ENCODE assay signal across 8 mouse cellular contexts in the genomic region with DNA sequence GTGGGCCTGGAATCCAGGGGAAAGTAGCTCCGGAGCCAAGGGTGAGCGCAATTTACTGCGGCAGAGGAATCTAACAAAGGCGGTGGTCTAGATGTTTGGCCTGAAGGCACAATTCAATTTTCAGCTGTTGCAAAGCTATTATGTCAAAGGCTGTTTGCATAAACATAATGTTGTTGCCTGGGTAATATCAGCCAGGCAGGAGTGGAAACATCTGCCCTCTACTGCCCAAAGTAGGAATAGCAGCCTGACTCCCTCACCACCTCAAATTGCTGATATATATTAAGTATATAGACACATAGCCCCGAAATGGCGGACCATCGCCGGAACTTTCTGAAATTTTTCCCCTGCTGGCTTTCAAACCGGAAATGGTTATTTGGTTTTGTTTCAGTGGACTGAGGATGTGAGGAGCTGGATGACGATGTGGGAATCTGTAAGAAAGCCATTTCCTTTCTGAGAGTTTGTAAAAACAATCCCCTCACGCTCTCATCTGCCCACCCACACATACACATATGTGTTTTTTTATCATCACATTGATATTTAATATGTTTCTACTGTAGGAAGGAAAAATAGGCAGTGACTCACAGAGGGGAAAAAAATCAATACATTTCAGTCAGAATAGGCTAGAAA.
DNase-seq lines count a peak whose midpoint lies in the region; ATAC-seq lines count a peak whose summit lies in the region.

No protein-coding gene starts in this region.

- peak; percentile 50 for DNase-seq in T-cell, adult 2 months (ENCODE audit: low spot score)
- peak; percentile 82 to 85 for DNase-seq in cerebellum, postnatal 10 days
- peak; percentile 68 to 85 for DNase-seq in frontal cortex, postnatal 36 days (ENCODE audit: low spot score in 2 of 2)
- DNase-seq in hindbrain, embryonic 14.5 days (ENCODE audit: low spot score), result peak; percentile 89
- DNase-seq in left cerebral cortex, adult 18-20 months (ENCODE audit: low spot score in 2 of 2), result peak; percentile 65 to 78
- DNase-seq in right cerebral cortex, postnatal 36 days (ENCODE audit: low spot score in 2 of 2), result peak; percentile 25 to 43

- peak overlapping the region; percentile 18 for H3K4me2 ChIP-seq in hindbrain, embryonic 14.5 days (replicated peaks)

- no peak overlapping the region for H3K4me3 ChIP-seq in hindbrain, embryonic 14.5 days (replicated peaks; ENCODE audit: low read length)

- no peak overlapping the region for H3K9ac ChIP-seq in hindbrain, embryonic 14.5 days

- peak overlapping the region; percentile 69 for H3K27ac ChIP-seq in hindbrain, embryonic 14.5 days

- peak; percentile 80 for ATAC-seq in hindbrain, embryonic 14.5 days (ENCODE audit: low FRiP score)
- ATAC-seq in megakaryocyte-erythroid progenitor cell, adult 5-6 weeks (replicated peaks; ENCODE audit: low FRiP score, low TSS enrichment, poor library complexity, severe bottlenecking), result peak; percentile 71; the same call in 1 of the 2 replicates
- no peak for ATAC-seq in erythroblast, adult 5-6 weeks (replicated peaks; ENCODE audit: low FRiP score, poor library complexity, severe bottlenecking)

- no peaks in the 10 kb centered on the region for H3K27me3 ChIP-seq in hindbrain, embryonic 14.5 days (ENCODE audit: control insufficient read depth, insufficient read depth, low read length)

- H3K4me1 ChIP-seq in hindbrain, embryonic 14.5 days (replicated peaks; ENCODE audit: control insufficient read depth, insufficient read depth, low read length), result no peaks in the 10 kb centered on the region

- no peaks in the 10 kb centered on the region for H3K36me3 ChIP-seq in hindbrain, embryonic 14.5 days (replicated peaks; ENCODE audit: control insufficient read depth, insufficient read depth)

- WGBS in hindbrain, embryonic 14.5 days, result 51% methylated on average over 11 of the region's 11 CpGs

- no peaks in the 10 kb centered on the region for H3K9me3 ChIP-seq in hindbrain, embryonic 14.5 days (ENCODE audit: control insufficient read depth, low read length)

Comparison
In these comparisons a context has a peak if more than half of its experiments do, and no peak if none do; other contexts are left out.
1. DNase-seq: peak in every context shown above with its lines; median percentile 89 in hindbrain, embryonic 14.5 days; 84 in cerebellum, postnatal 10 days; 76 in frontal cortex, postnatal 36 days; 72 in left cerebral cortex, adult 18-20 months; 50 in T-cell, adult 2 months; 34 in right cerebral cortex, postnatal 36 days.